Mouse (Mus musculus): ENCODE data around the gene Slc35c2. TPM values are rescaled to one million over a fixed set of nuclear protein-coding genes. Genes with fewer than 3 reads are reported as not detected.

The Slc35c2 gene
- total RNA-seq, 1 experiment from 2014 or later, result 62.2 TPM

DNA sequence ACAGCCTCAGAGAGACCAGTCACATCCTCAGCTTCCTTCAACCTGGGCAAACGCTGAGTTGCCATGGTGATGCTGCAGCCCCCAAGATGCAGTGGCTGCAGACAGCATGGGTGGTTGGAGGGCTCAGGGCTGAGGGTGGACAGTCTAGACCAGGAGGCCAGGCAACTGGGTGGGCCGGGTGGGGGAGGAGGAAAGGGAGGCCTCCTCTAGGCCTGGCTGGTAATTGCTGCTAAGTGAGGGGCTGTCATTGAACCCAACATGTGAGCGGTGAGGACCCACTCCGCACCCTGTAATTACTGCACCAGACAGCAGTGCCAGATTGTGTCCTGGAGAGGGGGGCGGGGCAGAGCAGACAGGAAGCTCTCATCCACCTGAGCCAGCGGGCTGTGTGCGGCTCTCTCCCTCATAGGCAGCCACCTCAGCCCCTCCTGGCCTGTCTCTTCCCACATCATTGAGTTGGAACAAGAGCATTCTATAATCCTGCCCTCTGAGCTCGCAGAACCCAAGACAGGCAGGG lies 12.5 kb downstream of the Slc35c2 start:
- DNase-seq, result no peak

GRCm38 (mm10) chr2:165273589-165273988 lies 14.1 kb downstream of the Slc35c2 start:
- DNase-seq, result no peak

DNA sequence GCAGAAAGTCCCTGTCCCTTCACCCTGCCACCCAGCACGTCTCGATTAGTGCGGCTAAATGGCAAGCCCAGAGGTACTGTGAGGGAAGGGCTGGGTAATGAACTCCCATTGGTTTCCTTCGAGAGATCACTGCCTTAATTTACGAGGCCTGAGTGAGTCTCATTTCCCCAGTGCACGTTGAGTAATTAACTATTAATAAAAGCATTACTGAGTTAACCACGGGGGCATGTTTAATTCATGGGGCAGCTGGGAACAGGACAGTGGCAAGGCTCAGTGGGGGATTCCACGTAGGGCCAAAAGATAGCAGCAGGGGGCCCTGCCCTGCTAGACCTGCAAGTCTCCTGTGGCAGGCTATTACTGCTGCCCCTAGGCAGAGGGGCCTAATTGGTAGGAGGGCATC lies 16.3 kb downstream of the Slc35c2 start:
- DNase-seq, result no peak

- DNase-seq, result no peak
These were observed 16.8 kb downstream of the Slc35c2 start for GRCm38 (mm10) chr2:165270858-165271257.

DNA sequence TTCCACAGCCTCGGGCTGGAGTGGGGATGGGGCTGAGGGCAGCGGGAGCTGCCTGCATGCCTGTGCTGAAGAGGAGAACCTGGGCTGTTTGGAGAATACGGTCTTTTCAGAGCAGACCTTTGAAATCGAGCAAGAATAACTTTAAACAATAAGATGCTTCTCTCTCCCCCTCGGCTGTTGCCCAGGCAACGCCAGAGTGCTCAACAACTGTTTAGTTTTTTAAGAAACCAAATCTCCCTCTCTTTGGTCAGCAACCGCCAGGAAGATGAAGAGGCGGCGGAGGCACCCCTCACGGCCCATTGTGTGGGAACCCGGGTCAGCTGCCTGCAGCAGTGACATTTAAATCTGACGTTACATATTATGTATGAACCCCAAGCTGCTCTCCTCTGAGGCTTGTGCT lies 20.9 kb downstream of the Slc35c2 start:
- DNase-seq, result no peak

- DNase-seq, result no peak
These were observed 23.8 kb downstream of the Slc35c2 start for GRCm38 (mm10) chr2:165263861-165264260.

DNA sequence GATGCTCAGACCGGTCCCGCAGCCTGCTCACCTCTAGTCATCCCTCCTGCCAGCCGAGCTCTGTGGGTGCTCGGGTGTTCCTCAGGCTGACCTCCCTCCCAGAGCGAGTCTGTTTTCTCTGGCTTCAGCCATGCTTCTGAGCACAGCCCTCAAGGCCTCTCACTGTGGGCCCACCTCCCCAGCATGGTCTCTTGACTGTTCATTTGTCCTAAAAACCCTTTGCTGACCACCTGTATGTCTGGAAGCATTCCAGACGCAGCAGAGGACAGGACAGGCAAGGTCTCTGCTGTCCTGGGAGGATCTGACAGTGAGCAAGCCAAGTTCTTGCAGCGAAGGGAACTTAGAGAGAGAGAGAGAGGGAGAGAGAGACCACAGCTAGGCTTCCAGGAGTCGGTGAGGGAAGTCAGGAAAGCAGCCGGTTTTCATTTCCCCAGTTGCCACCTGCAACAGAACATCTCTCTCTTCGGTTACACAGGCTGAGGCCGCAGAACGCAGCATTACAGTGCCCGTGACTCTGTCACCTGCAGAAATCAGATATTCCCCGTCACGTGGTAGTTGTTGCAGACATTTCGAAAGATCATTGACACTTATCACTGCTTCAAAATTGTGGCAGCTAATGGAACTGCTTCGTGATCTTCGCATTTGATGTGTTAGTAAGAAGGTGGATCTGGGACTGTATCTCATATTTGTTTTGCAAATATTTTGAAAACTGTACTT lies 25.2 kb downstream of the Slc35c2 start:
- no peak for DNase-seq

DNA sequence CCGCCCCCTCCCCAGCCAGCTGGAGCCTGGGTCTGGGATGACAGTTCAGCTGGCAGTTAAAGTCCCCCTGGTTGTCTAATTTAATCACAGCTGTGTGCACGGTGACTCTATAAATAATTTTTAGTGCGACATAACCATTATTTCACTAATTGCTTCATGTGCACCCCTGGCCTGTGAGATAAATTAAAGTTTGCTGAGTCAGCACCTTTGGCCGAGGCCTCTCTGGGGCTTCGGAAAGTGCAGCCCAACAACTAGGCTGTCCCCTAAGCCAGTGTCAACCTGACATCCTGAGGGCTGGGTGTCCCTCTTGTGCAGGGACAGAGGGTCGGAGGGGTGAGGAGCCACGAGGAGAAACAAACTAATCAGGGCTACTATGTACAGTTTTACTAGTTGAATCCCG lies 27.8 kb downstream of the Slc35c2 start:
- no peak for DNase-seq

- no peak for DNase-seq
These were observed 29.3 kb downstream of the Slc35c2 start for GRCm38 (mm10) chr2:165258321-165258720.

GRCm38 (mm10) chr2:165257151-165257834 lies 30.4 kb downstream of the Slc35c2 start:
- DNase-seq, result no peak

DNA sequence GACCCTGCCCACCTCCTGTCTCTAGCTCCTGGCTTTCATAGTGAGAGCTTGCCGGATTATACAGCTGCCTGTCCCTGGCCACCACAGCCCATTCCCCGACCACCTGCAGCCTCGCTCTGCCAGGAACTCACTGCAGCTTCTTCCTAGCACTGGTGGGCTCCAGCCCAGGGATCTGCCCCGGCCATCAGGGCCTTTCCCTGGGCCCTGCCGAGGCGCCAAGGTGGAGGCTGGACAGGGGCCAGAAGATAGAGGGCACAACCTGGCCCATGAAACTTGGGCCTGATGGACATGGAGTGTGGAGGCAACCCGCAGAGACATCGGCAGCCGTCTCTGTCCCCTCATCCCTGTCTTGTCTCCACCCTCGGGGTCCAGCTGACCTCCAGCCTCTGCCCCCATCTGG lies 31.5 kb downstream of the Slc35c2 start:
- DNase-seq, result no peak

DNA sequence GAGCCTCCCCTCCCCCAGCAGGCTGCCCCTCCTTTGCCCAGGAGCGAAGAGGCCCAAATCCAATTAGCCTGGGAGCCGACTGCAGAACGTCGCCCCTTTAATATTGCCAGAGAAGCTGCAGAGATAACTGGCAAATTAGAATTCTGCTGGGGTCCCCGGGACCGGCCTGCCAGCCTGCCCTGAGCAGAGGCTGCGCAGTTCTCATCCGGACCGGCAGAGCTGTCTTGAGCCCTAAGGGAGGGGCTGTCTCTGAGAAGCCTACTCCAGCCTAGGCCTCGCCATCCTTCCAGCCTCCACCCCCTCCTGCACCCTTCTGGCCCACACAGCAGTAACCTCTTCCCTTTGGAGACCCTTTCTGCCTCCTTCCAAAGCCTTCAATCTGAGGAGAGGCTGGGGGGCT lies 33.8 kb downstream of the Slc35c2 start:
- no peak for DNase-seq

- DNase-seq, result no peak
These were observed 34.4 kb downstream of the Slc35c2 start for GRCm38 (mm10) chr2:165253269-165253668.

GRCm38 (mm10) chr2:165252801-165253200 lies 34.9 kb downstream of the Slc35c2 start:
- DNase-seq, result no peak

DNA sequence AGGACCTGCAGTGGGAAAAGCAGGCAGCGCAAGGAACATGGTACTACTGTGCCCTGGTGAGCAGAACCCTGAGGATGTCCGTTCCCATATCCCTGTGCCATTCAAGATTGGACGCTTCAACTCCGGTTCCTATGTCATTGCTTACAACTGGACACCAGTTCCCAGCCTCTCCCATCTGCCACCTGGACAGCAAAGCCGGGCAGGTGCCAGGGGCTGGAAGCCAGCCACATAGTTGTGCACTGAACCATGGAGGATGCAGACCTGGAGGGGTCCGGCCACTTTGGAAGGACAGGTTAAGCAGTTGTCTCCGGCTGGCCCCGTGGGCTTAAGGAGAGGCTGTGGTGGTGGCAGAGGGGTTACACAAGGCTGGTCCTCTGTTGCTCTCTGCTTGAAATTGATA lies 35.3 kb downstream of the Slc35c2 start:
- no peak for DNase-seq

DNA sequence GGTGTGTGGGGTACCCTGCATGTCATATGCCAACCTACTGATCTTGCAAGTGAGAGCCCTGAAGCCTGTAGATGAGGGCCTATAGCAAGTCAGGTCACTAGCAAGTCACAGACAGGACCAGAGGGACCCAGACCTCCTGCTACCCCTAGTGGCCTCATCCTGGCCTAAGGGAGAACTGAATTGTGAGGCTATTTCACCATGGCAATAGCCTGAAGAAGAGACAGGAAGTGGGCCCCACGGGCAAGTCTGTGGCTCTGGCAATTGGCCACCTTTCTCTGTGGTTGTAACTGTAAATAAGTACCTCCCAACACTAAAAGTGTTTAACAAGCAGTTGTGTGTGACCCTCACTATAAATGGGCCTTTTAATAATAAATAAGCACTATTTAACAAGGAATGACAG lies 36.8 kb downstream of the Slc35c2 start:
- no peak for DNase-seq

DNA sequence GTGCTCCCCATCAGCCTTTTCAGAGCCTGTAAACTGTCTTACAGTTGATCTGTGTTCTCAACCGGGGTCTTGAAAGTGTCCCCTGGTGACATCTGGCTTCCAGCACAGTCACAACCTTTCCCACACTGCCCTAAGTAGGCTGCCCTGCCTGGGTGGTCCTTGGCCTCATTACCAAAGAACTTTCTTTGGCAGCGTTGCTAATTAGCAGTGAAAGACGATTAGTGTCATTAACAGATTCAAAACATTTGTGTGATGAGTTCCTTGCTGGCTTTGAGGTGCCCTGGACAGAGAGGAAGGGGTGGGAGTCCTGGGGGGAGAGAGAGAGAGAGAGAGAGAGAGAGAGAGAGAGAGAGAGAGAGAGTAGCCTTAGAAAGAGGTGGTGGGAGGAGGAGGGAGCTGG lies 38.7 kb downstream of the Slc35c2 start:
- DNase-seq, result no peak

DNA sequence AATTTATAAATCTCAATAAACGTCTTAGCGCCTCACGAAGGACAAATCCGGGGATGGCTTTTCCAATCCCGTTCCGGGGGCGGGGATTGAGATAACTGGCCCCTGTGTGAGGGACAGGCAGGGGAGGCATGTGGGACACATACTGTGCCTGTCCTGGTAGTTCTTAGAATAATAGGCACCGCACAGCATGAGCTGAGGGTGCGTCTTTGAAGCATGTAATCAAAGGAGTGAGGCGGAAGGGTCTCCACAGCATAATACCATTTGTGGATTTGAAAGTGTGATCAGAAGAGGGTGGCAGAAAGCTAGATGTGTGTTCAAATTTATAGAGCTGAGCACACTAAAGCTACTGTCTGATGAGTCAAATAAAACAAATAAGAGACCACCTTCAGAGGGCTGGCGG lies 41.3 kb downstream of the Slc35c2 start:
- DNase-seq, result no peak

GRCm38 (mm10) chr2:165243122-165243720 lies 44.4 kb downstream of the Slc35c2 start:
- DNase-seq, result no peak

GRCm38 (mm10) chr2:165242575-165242974 lies 45.1 kb downstream of the Slc35c2 start:
- DNase-seq, result no peak

- DNase-seq, result no peak
These were observed 45.9 kb downstream of the Slc35c2 start for GRCm38 (mm10) chr2:165241786-165242185.

GRCm38 (mm10) chr2:165240371-165240770 lies 47.3 kb downstream of the Slc35c2 start:
- DNase-seq, result no peak

DNA sequence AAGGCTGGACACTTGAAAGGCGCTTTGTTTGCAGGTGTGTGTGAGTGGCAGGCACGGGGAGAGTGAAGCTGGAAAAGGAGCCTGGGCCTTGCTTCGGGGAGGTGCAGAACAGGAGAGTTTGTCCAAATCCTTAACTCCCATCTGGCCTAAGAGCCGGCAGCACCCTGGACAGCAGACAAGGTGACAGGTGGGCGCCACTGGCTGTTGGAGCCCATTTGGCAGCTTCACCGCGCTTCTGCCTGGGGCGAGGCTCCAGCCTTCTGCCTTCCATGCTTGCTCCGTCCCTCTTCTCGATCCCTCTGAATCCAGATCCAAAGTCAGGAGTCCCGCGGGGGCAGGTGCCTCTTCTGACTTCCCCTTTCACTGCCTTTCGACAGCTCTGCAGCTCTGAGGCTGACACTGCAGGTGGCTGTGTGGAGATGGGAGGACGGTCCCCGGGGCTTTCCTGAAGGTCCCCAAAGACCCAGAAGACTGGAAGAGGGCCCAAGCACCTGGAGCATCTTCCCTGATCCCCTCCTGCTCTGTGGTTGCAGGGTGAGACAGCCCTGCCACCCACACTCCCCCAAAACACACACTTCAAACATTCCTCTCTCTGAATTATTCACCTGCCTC lies 48.0 kb downstream of the Slc35c2 start:
- no peak for DNase-seq
